Mouse (Mus musculus) bone marrow, adult 2 months (tissue): ENCODE measurements around the gene Phtf2.

Source experiments
- CTCF ChIP-seq: fragments of 200-500 bp; IDR thresholded peaks from 2 replicates; pipeline ENCODE4 v1.5.1; 2011; ENCODE audit warnings: low read length, control low read depth; ENCODE audit not compliant: control insufficient read depth, insufficient read depth
- POLR2A ChIP-seq: fragments of 200-500 bp; IDR thresholded peaks from 2 replicates; pipeline ENCODE4 v1.6.1; 2011; ENCODE audit warnings: low read depth, mild to moderate bottlenecking, control low read depth, low read length, borderline replicate concordance; ENCODE audit not compliant: control insufficient read depth

DNA sequence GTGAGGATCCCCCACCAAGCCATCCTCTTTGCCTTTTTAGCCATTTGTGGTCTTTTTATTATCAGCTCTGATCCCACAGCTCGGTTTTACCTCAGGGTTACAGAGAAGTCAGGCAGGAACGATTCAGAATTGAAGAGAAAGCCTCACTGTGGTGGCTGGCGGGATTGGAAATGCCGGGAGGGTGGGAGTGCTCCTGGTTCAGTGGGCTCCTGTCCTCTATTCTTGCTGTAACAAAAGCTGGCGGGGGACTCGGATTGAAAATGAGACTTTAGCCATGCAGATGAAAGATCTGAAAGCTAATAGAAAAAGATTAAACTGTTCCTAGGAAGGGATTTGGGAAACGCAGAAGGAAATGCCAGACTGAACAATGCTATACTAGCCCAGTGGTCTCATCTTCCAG, 130.9 kb downstream of the Phtf2 start:
- TF ChIP-seq POLR2A (no peak), CTCF (no peak)
